Mouse (Mus musculus) adrenal gland, postnatal 10 days (tissue): ENCODE results near the gene Dnase1l3. TPM values are rescaled to one million over a fixed set of nuclear protein-coding genes. Genes with fewer than 3 reads are reported as not detected.
"Not testable (repeated sequence)": the region's sequence is repeated elsewhere in the genome, so short reads cannot be mapped to it uniquely, and the experiment has no call there.

Experiments
- DNase-seq: peaks from one replicate; pipeline ENCODE4 v3.0.0; 2021; ENCODE audit warnings: mixed read lengths
- total RNA-seq, 2 experiments: library from RNA; stranded (reverse); gene quantifications; 2 replicates each; pipeline ENCODE4 v1.2.3; 2021

The Dnase1l3 gene
- total RNA-seq, 2 experiments from 2014 or later: 4.2 to 7.8 TPM

DNA sequence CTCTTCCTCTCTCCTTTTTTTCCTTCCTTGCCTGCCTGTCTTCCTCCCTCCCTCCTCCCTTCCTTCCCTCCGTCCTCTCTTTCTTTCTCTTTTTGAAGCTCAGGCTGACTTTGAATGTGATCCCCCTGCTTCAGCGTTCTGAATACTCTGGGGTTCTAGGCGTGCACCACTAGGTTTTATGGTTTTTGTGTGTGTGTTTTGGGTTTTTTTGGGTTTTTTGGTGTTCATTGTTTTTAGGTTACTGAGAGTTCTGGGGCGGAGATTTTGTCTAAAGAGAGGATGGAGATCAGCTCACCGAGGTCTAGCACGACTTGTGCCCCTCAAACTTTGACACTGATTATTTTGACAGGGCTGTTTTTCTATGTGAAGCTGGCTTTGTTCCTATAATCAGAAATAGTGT, 17.6 kb upstream of the Dnase1l3 start:
- DNase-seq: no peak

DNA sequence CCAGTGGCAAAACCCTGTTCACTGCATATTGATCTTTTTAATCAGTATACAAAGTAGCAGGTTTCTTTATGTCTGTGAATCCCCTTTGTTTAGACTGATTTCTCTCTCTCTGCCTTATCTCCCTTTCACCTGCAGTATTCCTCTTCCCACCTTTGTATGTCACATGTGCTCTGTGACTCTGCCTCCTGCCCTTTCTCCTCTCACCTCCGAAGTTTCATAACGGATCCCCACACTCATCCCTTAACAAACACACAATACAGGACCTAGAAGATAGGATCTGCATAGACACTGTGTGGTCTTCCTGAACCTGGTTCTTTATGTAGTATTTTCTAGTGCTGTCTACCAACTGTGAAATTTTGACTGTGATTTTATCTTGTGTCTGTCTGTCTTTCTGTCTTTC, 16.9 kb upstream of the Dnase1l3 start:
- DNase-seq: no peak

DNA sequence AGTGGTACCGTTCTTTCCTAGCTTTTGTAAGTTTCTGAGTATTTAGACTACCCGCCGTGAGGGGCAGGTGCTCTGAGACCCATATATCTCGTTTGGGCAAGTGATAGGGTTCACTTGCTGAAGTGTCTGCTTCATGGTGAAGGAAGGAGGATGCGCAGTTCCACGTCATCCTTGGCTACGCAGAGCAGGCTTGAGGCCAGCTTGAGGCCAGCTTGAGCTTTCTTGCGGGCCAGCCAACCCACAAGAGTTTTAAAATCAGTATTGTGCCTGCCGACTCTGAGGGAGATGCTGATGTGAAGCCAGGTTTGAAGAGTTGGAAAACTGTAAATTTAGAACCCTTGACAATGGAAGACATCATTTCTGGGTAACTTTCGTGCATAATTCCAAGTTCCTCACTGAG, 13.6 kb upstream of the Dnase1l3 start:
- DNase-seq: no peak

DNA sequence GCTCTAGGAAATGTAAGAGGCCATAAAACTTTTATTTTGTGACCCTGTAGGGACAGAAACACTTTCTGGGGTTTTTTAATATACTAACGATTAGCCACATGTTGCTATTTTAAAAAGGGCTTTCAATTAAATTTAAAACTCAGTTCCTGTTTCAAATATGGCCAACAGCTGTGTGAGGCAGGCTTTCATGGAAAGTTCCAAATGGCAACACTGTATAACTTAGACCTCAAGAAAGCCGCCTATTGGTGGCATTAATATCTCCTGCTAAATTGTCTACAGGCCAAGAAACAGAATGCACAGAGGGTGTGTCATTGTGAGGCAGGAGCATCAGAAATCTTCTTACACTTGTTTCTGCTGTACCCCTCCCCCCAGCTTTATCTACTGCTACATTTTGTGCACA, 13.1 kb upstream of the Dnase1l3 start:
- no peak for DNase-seq

DNA sequence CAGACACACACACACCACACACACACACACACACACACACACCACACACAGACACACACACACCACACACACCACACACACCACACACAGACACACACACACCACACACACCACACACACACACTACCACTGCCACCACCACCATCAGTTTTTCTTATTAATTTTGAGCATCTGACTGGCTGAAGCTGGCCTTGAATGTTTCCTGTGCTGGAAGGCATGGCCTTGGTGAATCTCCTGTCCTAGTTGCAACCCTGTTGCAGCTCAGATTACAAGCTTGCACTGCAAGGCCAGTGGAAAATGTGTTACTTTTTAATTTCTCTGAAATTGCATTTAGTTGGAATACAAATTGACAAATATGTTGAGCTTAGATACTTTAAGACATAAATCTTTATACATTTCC, 12.7 kb upstream of the Dnase1l3 start:
- DNase-seq: peak; percentile 58

DNA sequence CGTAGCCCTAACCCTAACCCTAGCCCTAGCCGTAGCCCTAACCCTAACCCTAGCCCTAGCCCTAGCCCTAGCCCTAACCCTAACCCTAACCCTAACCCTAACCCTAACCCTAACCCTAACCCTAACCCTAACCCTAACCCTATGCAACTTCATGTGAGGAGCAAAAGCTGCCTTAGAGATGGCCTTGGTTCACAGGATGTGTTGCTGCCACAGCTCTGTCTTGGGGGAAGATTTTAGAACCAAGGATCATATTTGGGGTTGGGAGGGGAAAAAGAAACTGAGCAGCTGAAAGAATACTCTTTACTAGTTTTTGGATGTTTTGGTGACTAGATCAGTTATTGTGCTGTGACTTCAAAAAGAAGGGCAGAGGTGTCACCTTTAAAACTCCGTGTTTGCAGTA, 11.7 kb upstream of the Dnase1l3 start:
- DNase-seq: not testable (repeated sequence)

DNA sequence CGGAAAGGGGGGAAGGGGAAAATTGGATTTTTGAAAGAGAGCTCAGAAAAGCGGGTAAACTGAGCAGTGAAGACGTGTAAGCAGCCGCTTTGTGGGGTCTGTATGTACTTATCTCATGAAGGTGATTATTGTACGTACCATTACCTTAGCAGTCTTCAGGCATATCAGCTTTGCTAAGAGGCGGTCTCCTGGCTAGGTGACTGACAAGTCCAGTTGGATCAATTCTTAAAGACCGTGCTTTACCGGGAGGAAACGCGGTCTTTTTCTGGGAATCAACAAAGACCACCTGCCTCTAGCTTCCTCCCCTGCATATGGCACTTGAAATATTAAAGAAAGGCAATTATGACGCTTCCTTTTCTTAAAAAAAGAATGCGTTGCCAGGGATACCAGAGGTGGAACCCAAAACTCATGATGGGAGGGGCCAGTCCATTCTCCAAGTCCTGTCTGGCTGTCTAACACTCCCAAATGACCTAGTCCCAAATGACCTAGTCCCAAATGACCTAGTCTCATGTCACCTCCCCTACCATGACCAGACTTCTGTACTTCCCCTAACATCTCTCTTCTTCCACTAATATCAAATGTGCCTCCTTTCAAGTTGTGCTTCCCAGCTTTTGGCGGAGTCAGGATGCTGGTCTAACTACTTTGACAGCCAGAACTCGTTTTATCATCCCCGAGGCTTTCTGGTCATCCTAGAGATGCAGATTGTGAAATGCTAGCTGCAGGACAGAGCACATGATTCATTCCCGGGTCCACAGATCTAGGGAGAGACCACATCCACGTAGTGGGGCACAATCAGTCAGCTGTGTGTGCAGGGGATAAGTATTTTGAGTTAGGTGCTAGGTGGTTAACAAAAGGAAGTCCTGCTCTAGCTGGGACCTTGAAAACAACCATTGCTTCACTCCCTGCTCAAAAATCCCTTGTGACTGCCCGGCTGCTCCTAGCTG, 9.6 kb upstream of the Dnase1l3 start:
- DNase-seq: peak; percentile 36

DNA sequence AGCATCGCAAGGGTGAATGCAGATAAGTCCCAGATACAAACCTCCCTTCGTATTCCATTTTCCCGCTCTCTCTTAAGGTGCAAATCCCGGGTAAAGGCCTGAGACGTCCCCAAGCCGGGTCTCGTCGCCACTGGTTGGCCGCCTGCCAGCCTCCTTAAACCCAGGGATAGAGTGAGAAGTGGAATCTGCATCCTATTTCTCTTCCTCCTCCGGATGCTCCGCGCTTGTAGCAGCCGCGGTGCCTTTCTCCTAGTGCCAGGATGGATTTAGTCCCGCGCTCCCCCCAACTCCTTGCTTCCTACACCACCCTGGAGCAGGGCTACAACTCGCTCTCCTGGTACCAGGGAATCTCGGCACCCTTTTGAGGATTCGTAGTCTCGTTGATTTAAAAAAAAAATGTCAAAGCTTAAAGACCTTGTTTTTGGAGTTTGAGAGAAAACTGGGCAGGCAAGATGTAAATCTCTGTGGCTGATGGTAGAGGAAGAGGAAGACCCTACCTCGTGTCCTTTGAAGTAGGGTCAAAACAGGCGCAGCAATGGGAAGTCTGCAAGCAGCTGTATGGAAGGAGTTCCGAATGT, 8.8 kb upstream of the Dnase1l3 start:
- DNase-seq: peak; percentile 66

DNA sequence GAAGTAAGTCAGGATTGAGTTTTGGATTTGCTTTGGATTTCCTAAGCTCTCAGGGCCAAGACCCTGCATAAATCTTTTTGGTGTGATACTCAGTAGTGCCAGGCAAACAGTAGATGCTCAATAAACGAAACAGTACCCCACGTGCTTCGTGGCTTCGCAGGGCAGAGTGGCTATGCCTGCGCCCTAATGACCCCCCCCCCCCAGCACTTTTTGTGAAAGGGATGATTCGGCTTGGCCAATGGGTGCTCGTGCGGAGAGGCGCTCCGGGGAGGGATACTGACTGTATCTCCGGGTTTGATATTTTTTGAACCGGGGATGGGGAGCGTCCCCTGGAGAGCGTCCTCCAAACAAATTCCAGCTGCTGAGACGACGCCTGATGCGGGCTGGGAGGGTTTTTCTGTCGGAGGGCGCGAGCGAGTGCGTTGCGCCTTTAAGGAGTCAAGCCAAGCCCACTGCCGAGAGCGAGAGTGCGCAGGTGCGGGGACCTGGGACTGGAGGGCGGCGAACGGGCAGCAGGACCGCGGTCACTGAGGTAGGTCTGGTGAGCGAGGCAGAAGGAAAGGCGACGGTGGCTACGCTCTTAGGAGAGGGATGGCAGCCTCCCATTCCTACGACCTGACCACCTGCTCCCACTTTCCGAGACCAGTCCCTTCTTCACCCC, 8.2 kb upstream of the Dnase1l3 start, which contains the start of gene Abhd6:
TSS of gene Abhd6 (plus strand) at position 471 of the 661 bp plus-strand sequence.
- DNase-seq: peak; percentile 92

DNA sequence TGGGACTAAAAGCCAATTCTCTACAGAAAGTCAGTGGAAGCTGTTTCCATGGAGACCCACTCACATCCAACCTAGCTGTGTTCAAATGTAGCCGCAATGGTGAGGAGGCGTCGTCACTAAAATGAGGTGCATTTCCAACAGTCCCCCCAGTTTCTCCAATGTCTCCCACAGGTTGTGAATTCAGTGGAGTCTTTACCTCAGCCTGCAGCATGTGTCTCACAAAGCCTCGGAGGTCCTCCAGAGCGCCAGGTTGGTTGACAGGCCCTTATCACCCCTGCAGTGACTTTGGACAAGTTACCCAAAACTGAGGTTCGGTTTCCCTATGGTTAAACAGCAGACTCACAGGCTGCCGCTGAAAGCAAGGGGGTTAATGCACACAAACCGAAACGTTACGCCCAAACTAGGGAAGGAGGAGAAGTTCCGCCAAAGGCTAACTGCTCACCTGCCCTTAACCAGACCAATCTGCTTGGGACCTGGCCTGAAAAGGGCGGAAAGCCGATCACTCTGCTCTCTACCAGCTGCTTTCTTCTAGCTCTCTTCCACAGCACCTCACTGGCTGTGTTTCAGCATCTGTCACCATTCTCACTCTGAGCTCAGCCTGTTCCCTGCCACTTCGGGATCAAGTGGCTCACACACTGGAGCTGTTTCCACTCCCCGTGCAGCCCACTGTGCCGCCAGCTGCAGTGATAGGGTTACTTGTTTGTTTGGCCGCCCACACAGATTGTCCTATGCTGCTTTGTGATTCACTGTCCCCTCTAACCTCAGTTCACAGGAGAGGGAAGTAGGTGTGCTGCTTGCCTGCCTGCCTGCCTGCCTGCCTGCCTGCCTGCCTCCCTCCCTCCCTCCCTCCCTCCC, 6.7 kb upstream of the Dnase1l3 start:
- DNase-seq: no peak

DNA sequence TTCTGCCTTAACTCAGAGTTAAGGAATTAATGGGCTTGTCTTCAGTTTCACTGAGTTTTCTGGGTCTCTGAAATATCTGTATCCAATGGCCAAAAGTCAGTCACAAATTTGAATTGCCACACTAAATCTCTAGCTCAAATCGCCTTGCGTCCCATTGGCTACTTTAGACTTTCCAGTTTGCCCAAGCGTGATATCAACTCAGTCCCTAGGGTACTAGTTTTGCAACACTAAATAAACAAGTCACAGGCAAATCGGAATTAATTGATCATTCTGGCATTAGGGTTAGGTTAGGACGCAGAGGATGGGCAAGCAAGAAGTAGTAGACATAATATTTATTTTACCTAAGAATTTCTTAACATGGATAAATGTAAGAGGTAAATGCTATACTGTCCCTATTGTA, 5.9 kb upstream of the Dnase1l3 start:
- no peak for DNase-seq

DNA sequence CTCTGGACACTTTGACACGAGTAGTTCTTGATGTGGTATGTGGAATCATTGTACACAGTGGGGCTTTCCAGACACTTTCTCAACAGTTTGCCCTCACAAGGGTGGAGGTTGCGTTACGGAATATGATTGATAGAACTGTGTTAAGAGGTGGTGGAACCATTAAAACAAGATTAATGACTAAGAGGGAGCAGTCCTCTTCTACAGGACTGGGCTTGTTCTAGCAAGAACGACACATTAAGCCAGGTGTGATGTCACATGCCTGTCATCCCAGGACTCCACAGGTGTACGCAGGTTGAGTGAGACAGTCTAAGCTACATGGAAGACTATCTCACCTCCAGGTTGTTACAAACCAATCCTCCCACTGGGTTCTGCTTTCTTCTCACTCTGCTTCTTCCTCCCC, 5.1 kb upstream of the Dnase1l3 start:
- no peak for DNase-seq

DNA sequence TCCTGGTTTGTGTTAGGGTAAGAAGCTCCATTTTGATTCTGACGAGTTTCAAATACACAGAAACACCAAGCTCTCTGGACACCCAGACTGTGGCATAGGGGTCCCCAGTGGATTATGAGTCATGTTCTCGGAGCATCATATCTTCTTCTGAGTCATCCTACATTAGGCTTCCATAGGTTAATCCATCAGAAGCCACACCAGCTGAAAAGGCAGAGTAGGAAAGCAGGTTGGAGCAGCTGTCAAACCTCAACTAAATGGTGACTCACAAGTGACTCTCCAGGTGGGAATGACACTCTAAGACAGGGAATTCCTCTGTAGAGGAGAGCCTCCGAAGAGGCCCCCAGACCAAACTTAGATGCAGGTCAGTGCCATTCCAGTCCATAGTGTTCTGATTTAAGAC, 4.7 kb upstream of the Dnase1l3 start:
- DNase-seq: no peak

DNA sequence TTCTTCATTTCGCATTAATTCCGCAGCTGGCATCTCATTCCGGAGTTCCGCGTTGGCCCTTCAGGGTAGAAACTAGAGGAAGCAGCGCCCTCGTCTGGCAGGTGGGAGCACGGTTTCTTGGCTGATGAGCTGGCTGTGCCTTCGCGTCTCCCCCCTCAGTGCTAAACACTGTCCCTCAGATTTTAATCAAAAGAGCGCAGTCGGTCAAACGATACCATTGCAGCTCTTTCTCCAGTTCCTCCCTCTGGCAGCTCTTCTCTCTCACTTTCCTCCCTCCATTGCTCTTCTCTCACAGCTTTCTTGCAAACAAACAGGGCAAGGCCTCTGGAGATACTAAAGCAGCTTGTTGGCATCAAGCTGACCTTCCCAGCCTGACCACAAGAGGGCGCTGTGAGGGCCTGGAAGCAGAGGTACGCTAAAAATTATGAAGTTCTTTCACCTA, 2.9 kb upstream of the Dnase1l3 start:
- peak; percentile 95 for DNase-seq

DNA sequence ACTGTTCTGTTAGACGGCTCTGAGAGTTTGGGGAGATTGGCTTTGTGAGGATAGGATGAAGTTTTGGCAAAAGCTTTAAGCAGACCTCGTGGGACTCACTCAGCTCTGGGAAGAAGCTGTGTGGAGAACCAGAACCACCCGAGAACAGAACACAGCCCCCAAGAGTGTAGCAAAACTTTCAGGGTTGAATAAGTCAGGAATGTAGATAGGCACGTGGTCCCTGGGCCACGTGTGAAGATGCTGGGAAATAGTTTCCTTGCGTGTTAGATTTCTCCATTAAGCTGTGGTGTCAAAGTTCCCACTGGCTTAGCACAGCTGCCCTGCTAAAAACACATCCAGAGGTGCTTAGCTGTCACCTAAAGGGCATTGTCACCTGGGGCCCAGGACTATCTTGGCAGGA, 2.2 kb downstream of the Dnase1l3 start:
- no peak for DNase-seq

DNA sequence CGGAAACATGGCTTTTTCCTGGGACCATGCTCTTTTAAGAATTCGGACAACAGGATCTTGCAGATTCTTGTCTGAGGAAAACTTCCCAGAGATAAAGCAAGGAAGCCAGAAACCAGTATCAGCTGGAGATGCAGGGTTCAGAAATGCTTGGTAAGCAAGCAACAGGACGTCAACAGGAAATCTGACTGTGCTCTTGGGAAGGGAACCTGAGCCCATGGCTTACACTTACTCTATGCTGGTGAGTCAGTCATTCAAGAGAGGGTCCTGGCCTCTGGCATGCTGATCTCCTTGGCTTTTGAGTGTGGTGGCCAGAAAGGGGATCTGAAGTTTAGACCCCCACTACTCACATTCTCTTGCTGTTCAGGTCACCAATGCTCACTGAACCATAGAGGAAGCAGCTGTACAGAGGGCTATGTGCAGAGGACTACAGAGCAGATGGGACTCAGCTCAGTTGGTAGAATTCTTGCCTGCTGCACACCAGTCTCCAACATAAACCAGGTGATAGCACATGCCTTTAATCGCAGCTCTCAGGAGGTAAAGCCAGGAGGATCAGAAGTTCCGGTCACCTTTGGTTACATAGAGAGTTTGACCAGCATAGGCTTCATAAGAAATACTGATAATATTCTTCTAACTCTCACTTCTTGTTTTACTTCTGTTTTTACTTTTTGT, 3.1 kb downstream of the Dnase1l3 start:
- DNase-seq: no peak

DNA sequence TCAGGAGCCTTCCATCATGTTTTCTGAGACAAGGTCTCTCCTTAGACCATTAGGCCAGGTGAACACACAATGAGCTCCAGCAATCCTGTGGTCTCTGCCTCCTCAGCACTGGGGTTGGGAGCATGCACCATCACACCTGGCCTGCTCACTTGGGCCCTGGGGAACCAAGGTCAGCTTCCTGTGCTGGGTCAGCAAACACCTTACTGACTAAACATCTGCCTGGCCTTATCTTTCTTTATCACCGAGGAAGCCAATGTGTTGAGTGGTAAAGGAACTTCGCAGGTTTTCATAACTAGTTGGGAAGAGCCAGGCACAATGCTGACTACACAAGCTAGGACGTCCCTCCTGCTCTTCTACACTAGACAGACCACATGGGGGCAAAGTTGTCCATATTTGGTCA, 4.4 kb downstream of the Dnase1l3 start:
- no peak for DNase-seq

DNA sequence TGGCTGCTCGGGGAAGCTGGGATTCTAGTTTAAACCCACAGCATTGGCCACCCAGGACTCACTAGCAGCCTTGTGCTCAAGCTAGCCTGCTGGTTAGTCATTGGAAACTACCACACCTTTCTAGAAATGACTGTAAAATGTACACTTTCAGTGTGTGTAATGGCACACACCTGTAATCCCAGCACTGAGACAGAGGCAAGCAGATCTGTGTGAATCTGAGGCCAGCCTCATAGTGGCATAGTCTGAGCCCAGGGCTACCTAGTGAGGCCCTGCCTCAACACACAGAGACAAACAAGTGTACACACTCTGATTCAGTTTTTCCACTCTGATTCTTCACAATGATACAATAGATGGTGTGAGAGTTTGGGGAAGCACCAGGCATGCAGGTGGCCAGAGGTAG, 5.0 kb downstream of the Dnase1l3 start:
- DNase-seq: no peak

DNA sequence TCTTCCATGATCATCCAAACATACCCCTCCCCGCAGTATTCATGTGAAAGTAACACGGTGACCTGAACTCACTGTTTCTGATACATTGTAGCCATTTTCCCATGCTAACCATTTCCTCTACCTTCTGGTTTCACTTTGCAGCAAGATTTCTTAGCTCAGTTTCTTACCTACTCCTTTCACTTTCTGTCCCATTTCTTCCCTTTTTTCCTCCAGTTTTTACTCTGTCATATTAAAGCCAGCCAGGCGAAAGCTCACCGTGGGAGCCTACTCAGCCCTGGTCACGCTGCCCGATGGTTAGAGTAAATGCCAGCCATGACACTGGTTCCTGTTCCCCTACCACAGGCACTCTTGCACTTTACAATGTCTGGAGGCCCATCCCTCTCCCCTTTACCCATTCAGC, 7.5 kb downstream of the Dnase1l3 start:
- DNase-seq: no peak

DNA sequence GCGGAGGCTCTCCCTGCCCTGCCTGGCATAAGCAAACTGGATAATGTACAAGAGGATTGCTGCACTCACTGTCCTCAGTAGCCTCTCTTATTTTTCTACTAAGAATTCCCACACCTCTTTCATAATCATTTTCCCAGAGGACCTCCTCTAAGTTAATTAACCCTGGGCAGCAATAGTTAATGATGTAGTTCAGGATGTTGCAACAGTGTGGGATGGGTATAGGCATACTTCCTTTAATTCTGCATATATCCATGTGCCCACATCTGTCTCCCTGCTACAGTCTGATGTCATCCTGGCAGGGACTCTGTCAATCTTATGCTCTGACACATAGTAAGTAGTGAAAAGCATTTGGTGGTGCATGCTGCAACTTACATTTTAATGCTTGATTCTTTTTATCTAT, 13.1 kb downstream of the Dnase1l3 start:
- no peak for DNase-seq

DNA sequence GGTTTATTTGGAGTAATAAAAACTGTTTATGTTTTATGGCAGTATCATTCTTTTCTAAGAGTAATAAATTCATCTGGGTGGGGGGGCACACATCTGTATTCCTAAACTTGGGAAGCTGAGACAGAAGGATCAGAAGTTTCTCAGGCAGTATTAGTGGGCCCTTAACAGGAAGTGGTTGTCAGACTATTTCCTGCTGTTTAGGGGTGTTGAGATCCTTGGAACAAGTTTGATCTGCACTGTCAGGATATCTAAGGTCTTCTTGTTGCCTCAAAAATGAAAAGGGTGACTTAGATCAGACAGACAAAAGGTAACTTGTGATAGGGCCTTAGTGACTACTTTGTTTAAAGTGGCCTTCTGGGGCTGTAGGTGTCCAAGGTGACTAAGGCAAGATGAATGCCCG, 16.2 kb downstream of the Dnase1l3 start:
- DNase-seq: no peak

DNA sequence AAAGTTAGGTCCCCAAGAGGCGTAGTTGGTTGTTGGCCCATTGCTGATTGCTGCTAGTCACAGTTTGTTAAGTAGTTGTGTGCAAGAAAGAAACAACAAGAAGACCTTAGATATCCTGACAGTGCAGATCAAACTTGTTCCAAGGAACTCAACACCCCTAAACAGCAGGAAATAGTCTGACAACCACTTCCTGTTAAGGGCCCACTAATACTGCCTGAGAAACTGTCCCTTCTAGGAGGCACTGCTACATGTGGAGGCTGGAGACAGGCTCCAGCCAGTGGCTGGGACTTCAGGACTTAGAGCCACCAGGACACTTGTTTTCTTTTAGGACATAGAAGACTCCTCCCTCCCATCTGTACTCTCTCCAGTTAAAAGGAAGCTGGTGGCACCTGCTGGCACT, 16.9 kb downstream of the Dnase1l3 start:
- DNase-seq: no peak
